Mouse (Mus musculus) liver, postnatal 0 days (tissue): ENCODE data around the gene Pmp22. TPM values are rescaled to one million over a fixed set of nuclear protein-coding genes. Genes with fewer than 3 reads are reported as not detected.

Experiments used
- ATAC-seq: fragments of 200-750 bp; cut with Nextera tagmentation; 2 replicates; pipeline ENCODE4 v1.8.0; 2017; ENCODE audit warnings: mild to moderate bottlenecking, moderate library complexity
- DNase-seq: peaks from one replicate; pipeline ENCODE4 v3.0.0-alpha.2; 2016
- H3K27ac ChIP-seq: fragments of 300-500 bp; sonication (generic); 2 replicates; pipeline ENCODE4 v1.5.1; 2014; ENCODE audit warnings: antibody characterized with exemption, moderate library complexity, mild to moderate bottlenecking, low read depth
- H3K27me3 ChIP-seq: fragments of 300-500 bp; sonication (generic); 2 replicates; pipeline ENCODE4 v1.6.1; 2014; ENCODE audit warnings: low read length, control low read depth, mixed read lengths; ENCODE audit not compliant: insufficient read depth
- H3K36me3 ChIP-seq: fragments of 300-500 bp; sonication (generic); replicated peaks from 2 replicates; pipeline ENCODE4 v1.6.1; 2014; ENCODE audit warnings: mild to moderate bottlenecking, control low read depth, low read length, moderate library complexity, mixed read lengths; ENCODE audit not compliant: insufficient read depth
- H3K4me1 ChIP-seq: fragments of 300-500 bp; sonication (generic); 2 replicates; pipeline ENCODE4 v1.6.1; 2014; ENCODE audit warnings: antibody characterized with exemption, mild to moderate bottlenecking, control low read depth; ENCODE audit not compliant: insufficient read depth
- H3K4me2 ChIP-seq: fragments of 300-500 bp; sonication (generic); 2 replicates; pipeline ENCODE4 v1.6.1; 2014; ENCODE audit warnings: low read depth, mild to moderate bottlenecking, low read length, moderate library complexity, mixed read lengths
- H3K4me3 ChIP-seq: fragments of 300-500 bp; sonication (generic); 2 replicates; pipeline ENCODE4 v1.5.1; 2014; ENCODE audit warnings: low read depth, low read length
- H3K9ac ChIP-seq: fragments of 300-500 bp; sonication (generic); replicated peaks from 2 replicates; pipeline ENCODE4 v1.6.1; 2014; ENCODE audit warnings: mild to moderate bottlenecking, moderate library complexity
- H3K9me3 ChIP-seq: fragments of 300-500 bp; sonication (generic); 2 replicates; pipeline ENCODE4 v1.6.1; 2016; ENCODE audit warnings: mild to moderate bottlenecking, control low read depth, low read length, mixed read lengths
- CTCF ChIP-seq: sonication (generic); IDR thresholded peaks from 2 replicates; pipeline ENCODE4 v1.5.1; 2016; ENCODE audit warnings: antibody characterized with exemption, low read depth
- EP300 ChIP-seq: IDR thresholded peaks from 2 replicates; pipeline ENCODE4 v1.6.1; 2016; ENCODE audit warnings: antibody characterized with exemption, low read depth, mild to moderate bottlenecking
- WGBS: fragments of 180-500 bp; shearing (Covaris S2); extraction: QIAGEN DNeasy Blood & Tissue Kit; methylation state at CpG from one replicate; pipeline ENCODE4 v1.1.7; 2014; ENCODE audit not compliant: insufficient replicate concordance; 5-methylcytosine and 5-hydroxymethylcytosine counted together
- polyA plus RNA-seq: library from polyadenylated mRNA; unstranded; fragments of >200 nt; fragmentation: Nextera tagmentation; extraction: Ambion mirVana; gene quantifications from 2 replicates; pipeline ENCODE4 v1.2.1, GENCODE M21; 2015

Gene Pmp22
- polyA plus RNA-seq, 1 experiment from 2014 or later = 12.9 TPM

DNA sequence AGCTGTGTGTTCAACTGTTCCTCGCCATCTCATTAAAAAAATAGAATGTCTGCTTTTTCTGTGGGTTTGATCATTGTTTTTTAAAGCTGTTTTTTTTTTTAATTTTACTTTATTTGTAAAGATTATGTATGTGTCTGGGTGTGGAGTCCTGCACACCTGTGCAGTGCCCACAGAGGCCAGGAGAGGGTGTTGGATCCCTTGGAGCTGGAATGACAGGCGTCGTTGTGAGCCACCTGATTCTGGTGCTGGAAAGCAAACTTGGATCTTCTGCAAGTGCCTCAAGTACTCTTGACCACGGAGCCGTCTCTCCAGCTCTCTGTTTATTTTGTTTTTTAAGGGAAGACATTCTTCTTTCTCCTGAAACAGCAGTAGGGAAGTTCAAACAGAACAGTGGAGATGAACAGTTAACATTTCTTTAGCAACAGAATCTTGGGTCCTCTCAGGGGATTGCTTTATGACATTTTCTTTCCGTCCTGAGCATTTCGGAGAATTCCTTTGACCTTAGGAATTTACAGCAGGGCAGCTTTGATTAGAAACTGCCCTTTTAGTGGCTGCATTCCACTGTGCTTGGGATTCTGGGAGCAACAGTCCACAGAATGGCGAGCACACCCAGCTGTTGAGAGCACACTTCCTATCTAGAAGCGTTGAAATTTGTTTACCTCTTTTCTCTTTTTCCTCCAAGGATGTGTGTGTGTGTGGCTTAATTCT lies 39.9 kb downstream of the Pmp22 start:
- Histone ChIP-seq H3K4me3 (no peak overlapping the region), H3K9me3 (no peaks in the 10 kb centered on the region), H3K9ac (no peak overlapping the region), H3K4me1 (no peaks in the 10 kb centered on the region), H3K36me3 (no peaks in the 10 kb centered on the region), H3K27me3 (no peaks in the 10 kb centered on the region), H3K27ac (no peak overlapping the region), H3K4me2 (no peak overlapping the region)
- ATAC-seq = no peak
- TF ChIP-seq EP300 = no peak
- no peak for TF ChIP-seq CTCF
- WGBS = 26% methylated on average over 9 of the region's 9 CpGs
- no peak for DNase-seq

DNA sequence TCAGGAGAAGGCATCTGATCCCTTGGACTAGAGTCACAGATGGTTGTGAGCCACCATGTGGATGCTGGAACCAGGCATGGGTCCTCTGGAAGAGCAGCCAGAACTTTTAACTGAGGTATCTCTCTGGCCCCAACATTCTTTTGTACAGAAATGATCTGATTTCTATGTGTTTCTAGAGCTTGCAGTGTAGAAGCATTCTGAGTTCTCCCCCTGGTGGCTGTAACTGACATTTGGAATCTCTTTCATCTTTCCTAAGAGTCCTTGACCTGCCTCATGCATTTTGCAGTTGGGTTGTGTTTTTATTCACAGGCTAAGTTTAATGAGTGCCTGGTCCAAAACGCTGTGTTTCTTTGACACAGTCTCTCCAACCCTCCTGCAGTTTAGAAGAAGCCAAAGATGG lies 43.2 kb downstream of the Pmp22 start:
- TF ChIP-seq EP300 (no peak), CTCF (peak; percentile 45; the same call in 1 of the 2 replicates)
- no peak overlapping the region for H3K4me3 ChIP-seq
- no peak overlapping the region for H3K4me2 ChIP-seq
- WGBS = 22% methylated on average over 1 of the region's 1 CpGs
- ATAC-seq = no peak
- no peaks in the 10 kb centered on the region for H3K4me1 ChIP-seq
- DNase-seq = no peak
- H3K27ac ChIP-seq = no peak overlapping the region
- H3K9ac ChIP-seq = no peak overlapping the region
- no peaks in the 10 kb centered on the region for H3K36me3 ChIP-seq
- H3K27me3 ChIP-seq = no peaks in the 10 kb centered on the region
- no peaks in the 10 kb centered on the region for H3K9me3 ChIP-seq

DNA sequence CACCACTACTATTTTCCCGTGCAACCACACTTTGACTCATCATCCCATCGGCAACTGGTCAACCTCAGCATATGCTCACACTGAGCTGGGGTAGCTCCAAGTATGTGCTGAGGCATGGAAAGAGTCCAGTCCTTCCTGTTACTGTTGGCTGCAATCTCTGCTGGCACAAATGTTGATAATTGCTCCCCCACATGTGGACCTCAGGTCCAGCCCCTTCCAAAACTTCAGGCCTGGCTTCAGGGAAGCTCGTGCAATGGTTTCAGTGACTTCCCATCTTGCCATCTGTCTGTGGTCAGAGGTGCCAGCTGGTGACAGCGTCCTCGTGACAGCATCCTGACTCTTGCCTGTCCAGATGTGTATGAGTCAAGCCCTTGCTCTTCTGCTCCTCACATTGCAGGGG lies 44.8 kb downstream of the Pmp22 start:
- ATAC-seq = no peak
- no peaks in the 10 kb centered on the region for H3K36me3 ChIP-seq
- H3K4me2 ChIP-seq = no peak overlapping the region
- WGBS = 73% methylated on average over 5 of the region's 5 CpGs
- no peak overlapping the region for H3K27ac ChIP-seq
- DNase-seq = no peak
- no peak overlapping the region for H3K9ac ChIP-seq
- H3K9me3 ChIP-seq = no peaks in the 10 kb centered on the region
- no peaks in the 10 kb centered on the region for H3K27me3 ChIP-seq
- H3K4me1 ChIP-seq = no peaks in the 10 kb centered on the region
- no peak for TF ChIP-seq EP300
- TF ChIP-seq CTCF = no peak
- no peak overlapping the region for H3K4me3 ChIP-seq

DNA sequence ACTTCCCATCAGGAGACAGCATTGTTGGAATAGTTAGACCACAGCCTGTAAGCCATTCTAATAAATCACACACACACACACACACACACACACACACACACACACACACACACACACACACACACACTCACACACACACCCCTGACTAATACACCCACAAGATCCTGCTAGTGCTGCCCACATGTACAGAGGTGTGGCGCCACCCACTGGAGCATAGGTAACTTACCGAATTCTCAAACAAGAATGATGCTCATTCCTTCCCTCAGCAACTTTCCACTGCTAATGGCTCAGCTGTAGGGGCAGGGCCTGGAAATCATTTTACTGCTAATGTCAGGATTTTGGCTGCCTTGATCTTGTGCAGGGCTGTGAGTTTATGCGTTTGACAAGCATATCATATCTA lies 46.5 kb downstream of the Pmp22 start:
- DNase-seq (no peak), ATAC-seq (no peak)

DNA sequence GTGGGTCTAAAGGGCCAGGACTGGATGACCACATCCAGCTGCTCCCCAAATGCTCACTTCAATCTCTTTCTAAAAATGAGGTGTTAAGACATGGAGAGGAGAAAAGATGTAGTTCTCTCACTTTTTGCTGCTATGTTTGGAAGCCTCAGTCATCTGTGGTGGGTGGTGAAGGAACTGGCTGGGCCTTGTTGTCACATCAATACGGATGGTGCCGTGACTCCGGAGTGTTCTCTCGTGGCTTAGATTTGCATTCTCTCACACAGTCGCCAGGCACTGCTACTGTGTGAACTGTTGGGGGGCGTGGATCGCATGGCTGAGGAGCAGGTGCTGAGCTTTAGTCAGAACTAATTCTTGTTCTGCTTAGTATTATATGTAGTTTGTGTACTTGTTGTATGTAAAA lies 47.6 kb downstream of the Pmp22 start:
- TF ChIP-seq CTCF (no peak), EP300 (no peak)

More for the DNA sequence above, 46.5 kb downstream of the Pmp22 start:
- no peak overlapping the region for H3K9ac ChIP-seq
- H3K36me3 ChIP-seq = no peaks in the 10 kb centered on the region
- H3K4me3 ChIP-seq = no peak overlapping the region
- no peak overlapping the region for H3K27ac ChIP-seq
- no peaks in the 10 kb centered on the region for H3K9me3 ChIP-seq
- no peaks in the 10 kb centered on the region for H3K27me3 ChIP-seq
- no peaks in the 10 kb centered on the region for H3K4me1 ChIP-seq
- H3K4me2 ChIP-seq = no peak overlapping the region
- TF ChIP-seq CTCF (peak; percentile 50), EP300 (no peak)
- 44% methylated on average over 3 of the region's 3 CpGs for WGBS

DNA sequence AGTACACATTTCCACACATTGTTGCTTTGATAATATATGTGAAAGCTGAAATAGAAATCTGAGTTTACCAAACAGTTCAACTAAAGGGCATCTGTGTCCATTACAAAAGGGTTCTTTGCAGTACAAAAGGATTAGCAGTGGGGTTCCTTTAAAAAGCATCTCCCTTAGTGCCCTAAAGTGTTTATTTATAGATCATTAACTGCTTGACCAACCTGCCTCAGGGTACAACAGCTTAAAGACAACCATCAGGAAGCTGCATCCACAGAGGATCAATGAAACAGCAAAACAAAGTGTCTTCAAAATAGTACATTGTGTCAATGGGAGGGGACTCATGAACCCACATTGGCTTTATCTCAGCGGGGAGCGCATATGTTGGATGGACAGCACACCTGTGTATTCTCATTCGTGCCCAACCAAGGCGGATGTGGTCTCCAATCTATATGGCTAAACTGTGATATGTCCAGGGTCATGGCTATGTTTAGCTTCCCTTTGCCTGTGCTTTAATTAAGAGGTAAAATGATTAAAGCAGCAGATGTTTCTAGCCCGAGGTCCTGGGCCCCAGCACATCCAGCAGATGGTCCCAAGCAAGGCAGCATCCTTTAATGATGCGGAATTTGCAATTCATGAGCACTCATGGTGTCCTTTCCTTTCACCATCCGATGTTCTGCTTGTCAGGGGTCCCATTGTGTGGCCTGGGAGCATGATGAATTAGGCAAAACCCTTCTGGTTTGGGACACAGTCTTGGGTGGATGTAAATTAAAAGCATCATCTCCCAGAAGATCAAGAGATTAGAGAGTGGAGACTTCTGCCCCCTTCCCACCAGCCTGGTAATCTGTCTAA lies 51.7 kb downstream of the Pmp22 start:
- Histone ChIP-seq H3K27me3 (no peaks in the 10 kb centered on the region), H3K9me3 (no peaks in the 10 kb centered on the region), H3K9ac (no peak overlapping the region), H3K4me2 (no peak overlapping the region), H3K4me3 (no peak overlapping the region), H3K27ac (no peak overlapping the region), H3K36me3 (no peaks in the 10 kb centered on the region), H3K4me1 (no peaks in the 10 kb centered on the region)
- 73% methylated on average over 7 of the region's 7 CpGs for WGBS
- no peak for DNase-seq
- ATAC-seq = no peak
- TF ChIP-seq CTCF (no peak), EP300 (no peak)

More for the DNA sequence above, 47.6 kb downstream of the Pmp22 start:
- Histone ChIP-seq H3K9ac (no peak overlapping the region), H3K27me3 (no peaks in the 10 kb centered on the region), H3K36me3 (no peaks in the 10 kb centered on the region), H3K4me1 (no peaks in the 10 kb centered on the region), H3K27ac (no peak overlapping the region), H3K4me3 (no peak overlapping the region), H3K4me2 (no peak overlapping the region), H3K9me3 (no peaks in the 10 kb centered on the region)
- WGBS = 78% methylated on average over 7 of the region's 7 CpGs
- ATAC-seq (no peak), DNase-seq (no peak)
